Mouse (Mus musculus): ENCODE measurements around the gene Cdk17.

DNA sequence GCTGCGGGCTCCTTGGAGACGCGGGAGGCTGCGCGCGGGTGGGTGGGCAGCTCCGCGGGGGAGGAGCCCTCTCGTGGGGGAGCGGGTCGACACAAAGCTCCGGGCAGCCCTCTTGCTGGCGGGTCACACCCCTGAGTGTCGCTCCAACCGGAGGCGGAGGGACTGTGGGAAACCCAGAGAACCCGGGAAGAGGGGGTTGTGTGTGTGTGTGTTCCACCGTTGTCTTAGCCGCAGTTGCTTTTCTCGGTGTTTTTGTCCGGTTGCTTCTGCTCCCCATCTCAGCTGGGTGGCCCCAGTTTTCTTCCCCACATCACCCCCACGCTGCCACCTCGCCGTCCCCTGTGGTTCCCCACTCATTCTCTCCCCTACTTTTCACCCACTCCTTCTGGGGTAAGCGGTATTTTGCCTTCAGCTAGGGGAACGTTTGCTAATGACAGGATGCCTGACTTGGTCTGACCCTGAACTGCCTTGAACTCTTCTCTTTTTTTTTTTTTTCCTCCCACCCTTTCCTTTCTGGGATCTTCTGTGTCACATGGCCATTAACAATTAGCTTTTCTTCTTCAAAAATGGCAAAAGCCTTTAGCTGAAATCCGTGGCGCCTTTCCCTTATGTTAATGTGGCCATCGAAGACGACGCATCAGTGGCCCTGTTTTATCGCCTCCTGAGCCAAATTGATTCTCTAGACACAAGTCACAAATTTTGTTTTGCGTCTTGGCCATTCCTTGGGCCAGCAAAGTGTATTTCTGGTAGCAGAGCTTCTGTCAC lies 1.0 kb downstream of the Cdk17 start:
- TF ChIP-seq CTCF (IDR thresholded peaks at IDR 0.05; ENCODE audit: low read depth) (0 out of 2 replicates have a peak, but pooled peaks have one; percentile 3), EP300 (IDR thresholded peaks at IDR 0.05; ENCODE audit: low read depth) (no peak)
